Mouse (Mus musculus) heart, adult 9 months (tissue): Measurements from ENCODE around the gene Gm14085.
"Not testable (repeated sequence)": the region's sequence is repeated elsewhere in the genome, so short reads cannot be mapped to it uniquely, and the experiment has no call there.

ENCODE experiments used
- DNase-seq, 2 experiments: peaks; one replicate each; pipeline ENCODE4 v3.0.0; 2022; ENCODE audit warnings: low spot score in 2 of 2

Gm14085 gene

DNA sequence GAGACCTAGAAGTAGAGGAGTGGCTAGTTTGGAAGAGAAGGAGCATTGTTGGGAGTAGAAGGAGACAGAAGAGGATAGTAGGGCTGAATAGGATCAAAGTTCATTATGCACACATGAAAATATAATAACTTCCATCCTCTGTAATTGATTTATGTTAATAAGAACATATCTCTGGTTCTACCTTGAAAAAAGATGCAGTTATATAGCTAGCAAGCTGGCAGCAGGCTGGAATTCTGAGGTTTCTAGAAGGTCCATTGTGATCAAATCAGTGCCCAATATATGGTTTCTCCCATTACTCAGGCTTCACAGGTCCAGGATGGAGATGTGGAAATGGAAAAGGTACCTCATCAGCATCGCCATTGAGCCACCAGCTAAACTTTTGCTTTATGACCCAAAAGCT is at the start of gene Gm14085:
Gene Gm14085 (plus strand): TSS at position 301 of the 400 bp plus-strand sequence.
- no peak for DNase-seq

GRCm38 (mm10) chr2:122438706-122439482 is 45.8 kb upstream of the Gm14085 start:
- DNase-seq: not testable (repeated sequence)

- DNase-seq: peak; percentile 47 to 57
Observed at GRCm38 (mm10) chr2:122440521-122440920, 44.2 kb upstream of the Gm14085 start.

DNA sequence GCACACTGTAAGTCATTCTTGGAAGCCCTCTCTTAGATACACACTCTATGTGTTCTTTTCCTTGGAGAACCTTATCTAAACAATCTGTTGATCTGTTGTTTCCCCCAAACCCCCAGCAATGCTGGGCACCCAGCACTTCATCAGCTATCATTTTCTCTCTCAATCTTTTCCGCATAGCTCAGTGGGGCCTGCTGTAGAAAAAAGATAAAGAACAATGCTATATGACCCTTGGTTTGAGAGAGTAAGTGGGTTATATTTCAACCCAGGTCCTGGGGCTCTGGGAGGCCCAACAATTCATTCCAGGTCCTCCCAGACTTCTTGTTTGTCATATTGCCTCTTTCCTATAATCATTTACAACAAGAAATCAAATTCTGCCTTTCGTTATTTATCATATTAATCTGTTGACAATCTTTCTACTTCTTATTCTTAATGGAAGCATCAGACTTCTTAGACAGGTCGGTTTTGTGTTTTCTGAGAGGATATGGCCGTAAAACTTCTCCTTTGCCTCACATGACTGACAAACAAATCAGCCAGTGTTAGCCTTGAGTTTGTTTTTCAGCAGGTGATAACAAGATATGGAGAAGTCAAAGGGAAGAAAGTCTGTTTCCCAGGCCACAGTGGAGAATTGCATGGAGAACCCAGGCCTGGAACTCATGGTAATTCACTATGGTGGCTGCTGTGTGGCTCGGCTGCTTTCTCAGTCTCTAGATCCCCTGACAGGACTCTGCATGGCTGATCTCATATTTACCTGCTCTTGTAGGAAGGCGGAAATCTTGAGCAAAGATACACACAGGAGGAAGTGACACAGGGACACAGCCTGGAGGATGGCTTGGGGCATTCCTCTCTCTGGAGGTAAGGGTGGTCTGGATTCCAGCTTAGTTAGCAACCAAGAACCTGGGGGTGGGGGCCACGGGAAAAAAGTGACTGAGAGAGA is 43.5 kb upstream of the Gm14085 start:
- no peak for DNase-seq

DNA sequence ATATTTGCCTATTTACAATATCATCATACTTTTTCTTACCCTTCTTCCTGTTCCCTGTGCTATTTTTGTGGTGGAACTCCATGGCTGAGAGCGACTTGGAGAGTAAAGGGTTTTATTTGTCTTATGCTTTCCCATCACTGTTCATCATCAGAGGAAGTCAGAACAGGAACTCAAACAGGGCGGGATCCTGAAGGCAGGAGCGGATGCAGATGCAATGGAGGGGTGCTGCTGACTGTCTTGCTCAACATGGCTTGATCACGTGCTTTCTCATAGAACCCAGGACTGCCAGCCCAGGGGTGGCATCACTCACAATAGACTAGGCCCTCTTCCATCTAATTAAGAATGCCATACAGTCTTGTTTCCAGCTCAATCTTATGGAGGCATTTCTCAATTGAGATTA is 34.4 kb upstream of the Gm14085 start:
- no peak for DNase-seq

GRCm38 (mm10) chr2:122452426-122452825 is 32.3 kb upstream of the Gm14085 start:
- DNase-seq: peak; percentile 30 to 70

DNA sequence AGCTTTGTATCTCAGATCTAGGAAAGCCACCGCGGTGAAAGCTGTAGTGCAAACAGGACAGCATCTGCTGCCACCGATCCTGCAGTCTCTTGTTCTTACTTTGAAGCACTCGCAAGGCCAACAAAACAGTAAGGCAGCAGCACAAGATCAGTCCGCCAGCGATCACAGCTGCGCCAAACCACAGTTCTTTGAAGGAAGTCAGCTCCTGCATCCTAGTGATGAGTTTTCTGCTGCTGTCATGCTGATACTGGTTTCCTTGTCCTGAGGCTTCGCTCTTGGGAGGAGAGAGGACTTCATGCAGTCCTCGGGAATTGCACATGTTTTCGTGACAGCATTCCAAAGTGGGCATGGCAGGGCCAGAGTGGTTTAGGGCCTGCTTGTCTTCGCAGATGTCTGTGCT is 17.8 kb upstream of the Gm14085 start:
- no peak for DNase-seq

- DNase-seq: peak; percentile 94 to 95
Observed at GRCm38 (mm10) chr2:122467351-122468013, 17.3 kb upstream of the Gm14085 start.

DNA sequence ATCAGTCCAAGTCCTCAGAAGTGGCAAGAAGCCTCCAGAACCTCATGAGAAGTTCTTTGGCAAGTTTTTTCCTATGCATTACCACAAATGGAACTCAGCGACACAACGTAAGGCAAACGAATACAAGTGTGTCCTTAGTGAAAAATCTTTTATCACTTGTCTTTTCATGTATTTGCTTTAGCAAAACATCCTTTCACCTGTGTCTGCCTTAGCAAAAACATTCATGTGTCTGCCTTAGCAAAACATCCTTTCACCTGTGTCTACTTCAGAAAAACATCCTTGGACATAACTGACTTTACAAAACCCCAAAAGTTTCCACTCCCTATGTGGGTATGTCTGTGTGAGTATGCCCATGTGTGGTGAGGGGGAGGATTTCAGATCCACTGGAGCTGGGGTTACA is 15.5 kb upstream of the Gm14085 start:
- DNase-seq: no peak

DNA sequence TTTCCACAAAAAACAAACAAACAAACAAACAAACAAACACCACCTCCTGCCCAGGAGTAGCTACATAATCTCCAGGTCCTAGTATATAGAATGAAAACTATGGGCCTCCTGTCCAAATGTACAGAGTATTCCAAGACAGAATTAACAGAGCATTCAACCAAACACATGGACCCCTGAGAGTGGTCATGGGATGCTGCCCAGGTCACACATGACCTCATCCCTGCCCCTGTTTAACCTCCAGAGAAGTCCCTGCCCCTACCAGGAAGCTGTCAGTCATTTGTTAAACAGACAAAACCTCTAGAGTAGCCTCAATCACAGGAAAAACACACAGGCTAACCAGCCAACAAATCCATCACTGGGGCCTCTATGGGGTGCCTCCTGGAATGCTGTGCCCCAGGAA is 8.2 kb upstream of the Gm14085 start:
- no peak for DNase-seq

DNA sequence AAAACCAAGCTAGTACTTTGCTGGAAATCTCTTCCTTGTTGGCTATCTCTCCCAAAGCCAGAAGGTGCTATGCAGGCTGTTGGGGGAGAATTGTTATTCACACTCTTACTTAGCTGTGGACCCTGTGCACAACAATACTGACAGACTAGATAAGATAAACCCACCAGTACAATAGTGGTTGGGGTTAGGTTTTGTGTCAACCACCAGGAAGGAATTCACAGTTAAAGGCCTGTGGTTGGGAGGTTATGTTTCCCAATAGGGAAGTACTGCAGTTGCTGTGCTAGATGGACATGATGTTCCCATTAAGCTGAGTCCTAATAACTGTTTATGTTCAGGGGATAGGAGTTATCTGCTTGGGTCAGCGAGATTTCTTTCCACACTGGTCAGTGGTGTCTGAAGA is 954 bp upstream of the Gm14085 start:
- DNase-seq: not testable (repeated sequence)

- not testable (repeated sequence) for DNase-seq
Observed at GRCm38 (mm10) chr2:122485654-122486053, 913 bp downstream of the Gm14085 start.

DNA sequence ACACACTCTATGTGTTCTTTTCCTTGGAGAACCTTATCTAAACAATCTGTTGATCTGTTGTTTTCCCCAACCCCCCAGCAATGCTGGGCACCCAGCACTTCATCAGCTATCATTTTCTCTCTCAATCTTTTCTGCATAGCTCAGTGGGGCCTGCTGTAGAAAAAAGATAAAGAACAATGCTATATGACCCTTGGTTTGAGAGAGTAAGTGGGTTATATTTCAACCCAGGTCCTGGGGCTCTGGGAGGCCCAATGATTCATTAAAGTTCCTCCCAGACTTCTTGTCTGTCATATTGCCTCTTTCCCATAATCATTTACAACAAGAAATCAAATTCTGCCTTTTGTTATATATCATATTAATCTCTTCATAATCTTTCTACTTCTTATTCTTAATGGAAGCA is 1.4 kb downstream of the Gm14085 start:
- not testable (repeated sequence) for DNase-seq

DNA sequence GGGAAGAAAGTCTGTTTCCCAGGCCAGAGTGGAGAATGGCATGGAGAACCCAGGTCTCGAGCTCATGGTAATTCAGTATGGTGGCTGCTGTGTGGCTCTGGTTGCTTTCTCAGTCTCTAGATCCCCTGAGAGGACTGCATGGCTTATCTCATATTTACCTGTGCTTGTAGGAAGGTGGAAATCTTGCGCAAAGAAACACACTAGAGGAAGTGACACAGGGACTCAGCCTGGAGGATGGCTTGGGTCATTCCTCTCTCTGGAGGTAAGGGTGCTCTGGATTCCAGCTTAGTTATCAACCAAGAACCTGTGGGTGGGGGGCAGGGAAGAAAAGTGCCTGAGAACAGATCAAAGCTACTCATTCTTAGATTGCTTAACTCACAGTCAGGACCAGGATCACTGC is 1.9 kb downstream of the Gm14085 start:
- no peak for DNase-seq

- DNase-seq: not testable (repeated sequence)
Observed at GRCm38 (mm10) chr2:122529696-122530095, 45.0 kb downstream of the Gm14085 start.

GRCm38 (mm10) chr2:122531290-122531689 is 46.5 kb downstream of the Gm14085 start:
- no peak for DNase-seq

GRCm38 (mm10) chr2:122531726-122532125 is 47.0 kb downstream of the Gm14085 start:
- DNase-seq: no peak

DNA sequence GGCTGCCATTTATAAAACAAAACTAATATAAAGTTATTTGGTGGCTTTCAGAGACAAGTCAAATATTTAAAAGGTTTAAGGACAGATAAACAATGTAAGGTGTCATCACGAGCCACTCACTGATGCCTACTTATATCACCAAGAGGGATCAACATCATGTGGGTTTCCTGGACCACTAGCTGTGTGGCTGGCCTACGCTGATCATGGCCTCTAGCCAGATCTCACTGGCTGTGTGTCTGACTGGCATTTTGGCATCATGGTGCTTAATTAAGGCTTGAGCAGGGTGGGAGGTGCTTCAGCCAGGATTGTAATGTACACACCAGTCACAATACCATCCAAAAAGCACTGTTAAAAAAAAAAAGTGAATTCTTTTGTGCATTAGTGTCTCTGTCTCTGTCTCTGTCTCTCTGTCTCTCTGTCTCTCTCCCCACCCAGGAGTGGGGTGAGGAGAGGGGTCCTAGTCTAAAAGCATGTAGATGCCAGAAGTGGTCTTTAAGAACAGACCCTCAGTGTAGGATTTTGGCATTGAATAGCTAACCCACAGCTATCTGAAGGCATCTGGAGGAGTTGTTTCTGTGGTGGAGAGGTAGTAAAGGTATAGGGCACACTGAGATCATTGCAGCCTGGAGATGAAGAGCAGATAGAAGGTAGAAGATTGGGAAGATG is 47.5 kb downstream of the Gm14085 start:
- no peak for DNase-seq

- no peak for DNase-seq
Observed at GRCm38 (mm10) chr2:122532802-122533186, 48.1 kb downstream of the Gm14085 start.

- no peak for DNase-seq
Observed at GRCm38 (mm10) chr2:122533378-122533777, 48.6 kb downstream of the Gm14085 start.

GRCm38 (mm10) chr2:122534671-122535070 is 49.9 kb downstream of the Gm14085 start:
- DNase-seq: no peak

GRCm38 (mm10) chr2:122558317-122558716 is 73.6 kb downstream of the Gm14085 start:
- DNase-seq: peak in 1 of 2 experiments; percentile 11
